Mouse (Mus musculus) hindbrain, postnatal 0 days (tissue): Measurements from ENCODE around the gene Stau1. TPM values are rescaled to one million over a fixed set of nuclear protein-coding genes. Genes with fewer than 3 reads are reported as not detected.
A peak's percentile ranks its signal among the peaks of the same experiment; 100 is the strongest.

ENCODE experiments used
- ATAC-seq: fragments of 200-750 bp; cut with Nextera tagmentation; 2 replicates; pipeline ENCODE4 v1.8.0; 2017; ENCODE audit warnings: mild to moderate bottlenecking, moderate TSS enrichment, moderate library complexity
- DNase-seq: peaks from one replicate; pipeline ENCODE4 v3.0.0-alpha.2; 2015; ENCODE audit warnings: low spot score
- H3K27ac ChIP-seq: fragments of 300-500 bp; sonication (generic); 2 replicates; pipeline ENCODE4 v1.5.1; 2014; ENCODE audit warnings: mild to moderate bottlenecking
- H3K27me3 ChIP-seq: fragments of 300-500 bp; sonication (generic); 2 replicates; pipeline ENCODE4 v1.6.1; 2014; ENCODE audit warnings: low read length, mixed read lengths; ENCODE audit not compliant: insufficient read depth
- H3K36me3 ChIP-seq: fragments of 300-500 bp; sonication (generic); 2 replicates; pipeline ENCODE4 v1.6.1; 2014; ENCODE audit warnings: low read length, mixed read lengths; ENCODE audit not compliant: insufficient read depth
- H3K4me1 ChIP-seq: fragments of 300-500 bp; sonication (generic); 2 replicates; pipeline ENCODE4 v1.6.1; 2014; ENCODE audit warnings: antibody characterized with exemption, low read length, mixed read lengths; ENCODE audit not compliant: insufficient read depth
- H3K4me2 ChIP-seq: fragments of 300-500 bp; sonication (generic); 2 replicates; pipeline ENCODE4 v1.6.1; 2014; ENCODE audit warnings: low read depth, mild to moderate bottlenecking, low read length, moderate library complexity, mixed read lengths
- H3K4me3 ChIP-seq: fragments of 300-500 bp; sonication (generic); 2 replicates; pipeline ENCODE4 v1.5.1; 2014; ENCODE audit warnings: low read length
- H3K9ac ChIP-seq: fragments of 300-500 bp; sonication (generic); replicated peaks from 2 replicates; pipeline ENCODE4 v1.6.1; 2014; ENCODE audit warnings: mild to moderate bottlenecking, low read length, moderate library complexity, mixed read lengths
- H3K9me3 ChIP-seq: fragments of 300-500 bp; sonication (generic); 2 replicates; pipeline ENCODE4 v1.6.1; 2016; ENCODE audit warnings: low read length, mixed read lengths
- CTCF ChIP-seq: IDR thresholded peaks from 2 replicates; pipeline ENCODE4 v1.5.1; 2016; ENCODE audit warnings: antibody characterized with exemption, control low read depth, low read depth
- WGBS: fragments of 180-500 bp; shearing (Covaris S2); extraction: QIAGEN DNeasy Blood & Tissue Kit; methylation state at CpG from one replicate; pipeline ENCODE4 v1.1.7; 2014; 5-methylcytosine and 5-hydroxymethylcytosine counted together
- polyA plus RNA-seq: library from polyadenylated mRNA; unstranded; fragments of >200 nt; fragmentation: Nextera tagmentation; extraction: Ambion mirVana; gene quantifications from 2 replicates; pipeline ENCODE4 v1.2.1, GENCODE M21; 2015
- total RNA-seq: library from RNA; depleted of rRNA; stranded (reverse); fragments of >200 nt; gene quantifications from 2 replicates; pipeline ENCODE4 v1.2.3, GENCODE M21; 2014; rRNA removed

Stau1 gene
- total and polyA plus RNA-seq, 2 experiments from 2014 or later: 37.9 to 86.0 TPM

DNA sequence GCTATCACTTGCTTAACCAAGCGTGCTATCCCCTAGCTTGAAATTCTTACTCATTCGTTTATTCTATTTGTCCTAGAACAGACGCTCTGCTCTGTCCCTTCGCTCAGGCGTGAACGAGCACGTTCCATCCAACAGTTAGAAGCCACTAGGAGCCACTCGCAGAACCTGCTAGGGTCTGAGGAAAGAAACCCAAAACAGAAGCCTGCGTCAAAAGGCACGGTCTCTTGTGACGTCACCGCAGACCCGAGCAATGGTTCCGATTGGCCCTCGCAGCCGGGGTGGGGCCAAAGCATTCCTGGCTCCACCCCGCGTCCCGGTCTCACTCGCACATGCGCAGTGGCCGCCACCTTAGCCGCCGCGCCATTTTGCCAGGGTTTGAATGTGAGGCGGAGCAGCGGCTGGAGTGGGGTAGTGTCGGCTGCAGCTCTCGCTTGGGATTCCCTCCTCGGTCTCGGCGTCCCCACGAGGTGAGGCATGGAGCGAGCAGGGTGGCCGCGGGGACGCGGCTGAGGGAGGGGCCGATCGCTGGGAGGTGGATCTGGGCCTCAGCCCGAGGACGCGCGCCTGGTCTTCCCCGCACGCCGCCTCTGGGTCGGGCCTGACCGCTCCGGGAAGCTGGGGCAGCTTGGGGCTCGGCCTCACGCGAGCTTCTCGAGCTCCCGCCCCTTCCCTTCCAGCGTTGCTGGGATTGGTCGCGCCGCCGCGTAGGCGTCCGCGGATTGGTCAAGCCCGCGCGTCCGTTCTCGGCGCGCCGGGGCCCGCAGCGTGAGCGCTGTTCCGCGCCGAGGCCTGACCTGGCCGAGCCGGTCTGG is 90.2 kb downstream of the Stau1 start, which contains the start of gene Cse1l:
Gene Cse1l, plus strand, starts transcription at position 330 of the 812 bp plus-strand sequence.
- DNase-seq: peak; percentile 99
- ATAC-seq: peak; percentile 97
- no peaks in the 10 kb centered on the region for H3K36me3 ChIP-seq
- 1% methylated on average over 78 of the region's 80 CpGs for WGBS
- TF ChIP-seq CTCF: peak; percentile 14; the same call in 1 of the 2 replicates
- H3K27me3 ChIP-seq: no peaks in the 10 kb centered on the region
- H3K4me1 ChIP-seq: no peaks in the 10 kb centered on the region; the same call in 1 of the 2 replicates
- peak within 1 kb of the TSS; percentile 96 for H3K27ac ChIP-seq
- no peaks in the 10 kb centered on the region for H3K9me3 ChIP-seq
- peak within 1 kb of the TSS; percentile 92 for H3K4me2 ChIP-seq
- peak within 1 kb of the TSS; percentile 80 for H3K9ac ChIP-seq
- H3K4me3 ChIP-seq: peak within 1 kb of the TSS; percentile 78

DNA sequence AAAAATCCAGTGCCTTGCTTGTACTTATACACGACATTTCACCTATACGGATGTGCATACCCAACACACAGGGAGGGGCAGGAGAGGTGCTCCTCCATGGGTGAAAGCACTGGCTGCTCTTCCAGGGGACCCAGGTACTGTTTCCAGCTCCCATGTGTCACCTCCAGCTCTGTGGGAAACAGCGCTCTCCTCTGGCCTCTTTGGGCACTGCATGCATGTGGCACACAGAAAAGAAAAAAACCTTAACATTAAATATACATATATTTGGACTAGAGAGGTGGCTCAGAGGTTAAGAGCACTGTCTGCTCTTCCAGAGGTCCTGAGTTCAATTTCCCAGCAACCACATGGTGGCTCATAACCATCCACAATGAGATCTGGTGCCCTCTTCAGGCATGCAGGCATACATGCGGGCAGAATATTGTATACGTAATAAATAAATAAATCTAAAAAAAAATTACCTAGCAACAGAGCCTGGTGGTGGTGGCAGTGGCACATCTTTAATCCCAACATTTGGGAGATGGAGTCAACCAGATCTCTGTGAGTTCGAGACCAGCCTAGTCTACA is 92.3 kb downstream of the Stau1 start:
- no peak overlapping the region for H3K4me3 ChIP-seq
- DNase-seq (no peak), ATAC-seq (no peak)
- no peaks in the 10 kb centered on the region; the same call in 1 of the 2 replicates for H3K4me1 ChIP-seq
- no peaks in the 10 kb centered on the region for H3K36me3 ChIP-seq
- no peaks in the 10 kb centered on the region for H3K9me3 ChIP-seq
- no peaks in the 10 kb centered on the region for H3K27me3 ChIP-seq
- no peak overlapping the region for H3K9ac ChIP-seq
- 94% methylated on average over 6 of the region's 6 CpGs for WGBS
- TF ChIP-seq CTCF: peak; percentile 24; the same call in 1 of the 2 replicates
- H3K4me2 ChIP-seq: no peak overlapping the region
- H3K27ac ChIP-seq: no peak overlapping the region

DNA sequence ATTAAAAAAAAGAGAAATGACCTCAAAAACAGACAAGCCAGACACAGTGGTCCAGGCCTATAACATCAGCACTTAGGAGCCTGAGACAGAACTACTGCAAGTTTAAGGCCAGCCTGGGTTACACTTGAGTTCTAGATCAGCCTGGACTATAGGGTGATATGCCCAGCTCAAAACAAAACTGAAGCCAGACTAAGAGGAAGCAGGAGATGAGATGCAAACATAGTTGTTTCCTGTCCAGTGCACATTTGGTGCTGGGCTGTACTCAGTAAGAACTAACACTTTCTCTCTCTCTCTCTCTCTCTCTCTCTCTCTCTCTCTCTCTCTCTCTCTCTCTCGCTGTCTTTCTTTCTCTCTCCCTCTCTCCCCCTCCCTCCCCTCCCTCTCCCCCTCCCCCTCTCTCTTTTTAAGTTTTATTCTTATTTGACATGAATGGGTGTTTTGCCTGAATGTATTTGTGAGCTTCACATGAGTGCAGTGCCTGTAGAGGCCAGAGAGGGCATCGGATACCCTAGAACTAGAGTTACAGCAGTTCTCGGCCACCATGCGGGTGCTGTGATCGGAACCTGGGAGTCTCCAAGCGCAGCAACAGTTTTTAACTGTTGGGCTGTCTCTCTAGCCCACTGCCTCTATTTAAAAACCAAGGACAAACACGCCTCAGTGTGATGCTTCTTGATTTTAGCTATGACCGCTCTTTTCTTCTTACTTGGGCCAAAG is 95.2 kb downstream of the Stau1 start:
- Histone ChIP-seq H3K4me2 (no peak overlapping the region), H3K9ac (no peak overlapping the region), H3K4me1 (no peaks in the 10 kb centered on the region), H3K36me3 (no peaks in the 10 kb centered on the region; the same call in 1 of the 2 replicates), H3K27me3 (no peaks in the 10 kb centered on the region), H3K9me3 (no peaks in the 10 kb centered on the region), H3K4me3 (no peak overlapping the region), H3K27ac (no peak overlapping the region)
- no peak for ATAC-seq
- WGBS: 81% methylated on average over 8 of the region's 8 CpGs
- TF ChIP-seq CTCF: no peak
- no peak for DNase-seq

DNA sequence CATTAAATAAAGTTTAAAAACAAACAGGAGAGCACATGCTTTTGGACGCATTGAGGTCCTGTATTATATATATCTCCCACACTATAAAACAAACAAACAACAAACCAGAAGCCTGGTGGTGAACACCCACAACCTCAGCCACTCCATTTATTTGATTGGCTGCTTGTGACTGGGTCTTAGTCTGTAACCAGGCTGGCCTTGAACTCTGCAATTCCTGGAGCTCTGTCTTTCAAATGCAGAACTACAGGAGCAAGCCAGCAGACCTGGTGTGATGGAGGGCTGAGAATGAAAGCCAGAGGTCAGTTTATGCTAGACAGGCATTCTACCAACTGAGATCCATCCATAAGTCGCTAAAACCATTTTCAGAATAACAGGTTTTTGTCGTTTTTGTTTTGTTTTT is 96.4 kb downstream of the Stau1 start:
- no peak for TF ChIP-seq CTCF
- H3K27me3 ChIP-seq: no peaks in the 10 kb centered on the region
- 70% methylated on average over 3 of the region's 3 CpGs for whole genome bisulfite sequencing

DNA sequence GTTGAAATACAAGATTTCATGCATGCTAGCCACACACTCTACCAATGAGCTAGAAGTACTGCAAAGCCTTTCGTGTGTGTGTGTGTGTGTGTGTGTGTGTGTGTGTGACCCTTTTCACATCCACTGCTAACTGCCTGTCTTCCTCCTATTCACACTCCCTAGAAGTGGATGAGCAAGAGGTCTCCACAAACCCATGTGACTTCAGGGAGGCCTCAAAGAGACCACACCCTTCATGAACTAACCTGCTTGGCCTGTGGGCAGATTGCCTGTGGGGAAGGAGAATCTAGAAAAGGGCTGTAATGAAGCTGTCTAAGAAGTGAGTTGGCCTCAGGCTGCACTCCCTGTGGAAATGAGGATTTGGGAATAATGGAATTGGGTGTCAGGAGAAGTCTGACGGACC is 96.9 kb downstream of the Stau1 start:
- H3K27ac ChIP-seq: no peak overlapping the region
- 83% methylated on average over 2 of the region's 2 CpGs for whole genome bisulfite sequencing

More for the DNA sequence above, 96.4 kb downstream of the Stau1 start:
- no peaks in the 10 kb centered on the region for H3K4me1 ChIP-seq
- no peaks in the 10 kb centered on the region for H3K9me3 ChIP-seq
- no peak overlapping the region for H3K4me2 ChIP-seq
- H3K9ac ChIP-seq: no peak overlapping the region
- peaks cover 3% of the 10 kb centered on the region; the same call in 1 of the 2 replicates for H3K36me3 ChIP-seq
- H3K4me3 ChIP-seq: no peak overlapping the region
- ATAC-seq: no peak
- H3K27ac ChIP-seq: no peak overlapping the region
- DNase-seq: no peak

More for the DNA sequence above, 96.9 kb downstream of the Stau1 start:
- Histone ChIP-seq H3K9me3 (no peaks in the 10 kb centered on the region), H3K36me3 (peaks cover 7% of the 10 kb centered on the region; the same call in 1 of the 2 replicates), H3K9ac (no peak overlapping the region), H3K27me3 (no peaks in the 10 kb centered on the region), H3K4me1 (no peaks in the 10 kb centered on the region), H3K4me3 (no peak overlapping the region), H3K4me2 (no peak overlapping the region)
- ATAC-seq: no peak
- DNase-seq: no peak
- no peak for TF ChIP-seq CTCF

Other genes with a start within 250 kb of the Stau1 start
- gene Trp53rkb, start 203.8 kb downstream of the Stau1 start, total RNA-seq: 6.4 and 11.3 TPM in 2 replicates
- 7.2 and 9.5 TPM in 2 replicates for gene Trp53rkb, start 203.8 kb downstream of the Stau1 start, polyA plus RNA-seq
- 23.4 and 26.3 TPM in 2 replicates for gene Arfgef2, start 190.7 kb downstream of the Stau1 start, total RNA-seq
- 3.5 and 4.6 TPM in 2 replicates for gene Arfgef2, start 190.7 kb downstream of the Stau1 start, polyA plus RNA-seq
- 66.1 and 78.7 TPM in 2 replicates for gene Cse1l, start 90.3 kb downstream of the Stau1 start, total RNA-seq
- 68.1 and 71.2 TPM in 2 replicates for gene Cse1l, start 90.3 kb downstream of the Stau1 start, polyA plus RNA-seq
- gene Ddx27, start 18.9 kb upstream of the Stau1 start, total RNA-seq: 27.5 and 29.4 TPM in 2 replicates
- 36.7 and 38.3 TPM in 2 replicates for gene Ddx27, start 18.9 kb upstream of the Stau1 start, polyA plus RNA-seq
- 31.6 and 34.9 TPM in 2 replicates for gene Znfx1, start 66.7 kb upstream of the Stau1 start, total RNA-seq
- gene Znfx1, start 66.7 kb upstream of the Stau1 start, polyA plus RNA-seq: 4.9 and 5.8 TPM in 2 replicates
- 21.5 and 33.6 TPM in 2 replicates for gene Kcnb1, start 193.9 kb upstream of the Stau1 start, total RNA-seq
- 4.0 and 5.1 TPM in 2 replicates for gene Kcnb1, start 193.9 kb upstream of the Stau1 start, polyA plus RNA-seq
- 3.2 and 7.7 TPM in 2 replicates for gene Ptgis, start 244.3 kb upstream of the Stau1 start, total RNA-seq
- gene Ptgis, start 244.3 kb upstream of the Stau1 start, polyA plus RNA-seq: 4.1 and 4.4 TPM in 2 replicates